Mouse (Mus musculus) lung, embryonic 15.5 days (tissue): ENCODE data around the gene Ntn1. TPM values are rescaled to one million over a fixed set of nuclear protein-coding genes. Genes with fewer than 3 reads are reported as not detected.

Source experiments
- ATAC-seq: fragments of 200-750 bp; cut with Nextera tagmentation; 2 replicates; pipeline ENCODE4 v1.8.0; 2017; ENCODE audit warnings: moderate number of reproducible peaks, borderline replicate concordance; ENCODE audit not compliant: low FRiP score, low TSS enrichment; ENCODE audit errors: extremely low read depth
- H3K27ac ChIP-seq: fragments of 300-500 bp; sonication (generic); 2 replicates; pipeline ENCODE4 v1.5.1; 2015; ENCODE audit warnings: moderate library complexity, mild to moderate bottlenecking, inconsistent platforms
- H3K27me3 ChIP-seq: fragments of 300-500 bp; sonication (generic); 2 replicates; pipeline ENCODE4 v1.6.1; 2015; ENCODE audit warnings: inconsistent platforms
- H3K36me3 ChIP-seq: fragments of 300-500 bp; sonication (generic); 2 replicates; pipeline ENCODE4 v1.6.1; 2015; ENCODE audit warnings: inconsistent platforms
- H3K4me1 ChIP-seq: fragments of 300-500 bp; sonication (generic); 2 replicates; pipeline ENCODE4 v1.6.1; 2015; ENCODE audit warnings: inconsistent platforms
- H3K4me2 ChIP-seq: fragments of 300-500 bp; sonication (generic); 2 replicates; pipeline ENCODE4 v1.6.1; 2015; ENCODE audit warnings: inconsistent platforms, mild to moderate bottlenecking, moderate library complexity
- H3K4me3 ChIP-seq: fragments of 300-500 bp; sonication (generic); 2 replicates; pipeline ENCODE4 v1.5.1; 2015; ENCODE audit warnings: mild to moderate bottlenecking, inconsistent platforms
- H3K9ac ChIP-seq: fragments of 300-500 bp; sonication (generic); 2 replicates; pipeline ENCODE4 v1.6.1; 2015; ENCODE audit warnings: inconsistent platforms
- H3K9me3 ChIP-seq: fragments of 300-500 bp; sonication (generic); 2 replicates; pipeline ENCODE4 v1.6.1; 2016; ENCODE audit warnings: inconsistent platforms
- WGBS: fragments of 180-500 bp; shearing (Covaris S2); methylation state at CpG from one replicate; pipeline ENCODE4 v1.1.7; 2015; 5-methylcytosine and 5-hydroxymethylcytosine counted together
- polyA plus RNA-seq: library from polyadenylated mRNA; unstranded; fragments of >200 nt; fragmentation: Nextera tagmentation; extraction: Ambion mirVana; gene quantifications from 2 replicates; pipeline ENCODE4 v1.2.1, GENCODE M21; 2015

Gene Ntn1
- polyA plus RNA-seq, 1 experiment from 2014 or later, result 4.0 TPM

- no peak overlapping the region for H3K27ac ChIP-seq
- peaks cover 22% of the 10 kb centered on the region for H3K4me1 ChIP-seq
- 52% methylated on average over 10 of the region's 10 CpGs for WGBS
- H3K4me2 ChIP-seq, result no peak overlapping the region
- no peaks in the 10 kb centered on the region for H3K9me3 ChIP-seq
- H3K27me3 ChIP-seq, result no peaks in the 10 kb centered on the region
- H3K9ac ChIP-seq, result no peak overlapping the region
- ATAC-seq, result peak; percentile 19; the same call in 1 of the 2 replicates
- no peaks in the 10 kb centered on the region for H3K36me3 ChIP-seq
- H3K4me3 ChIP-seq, result no peak overlapping the region
Measured at GRCm38 (mm10) chr11:68274331-68274811, 126.3 kb downstream of the Ntn1 start.

GRCm38 (mm10) chr11:68273855-68274254, 126.8 kb downstream of the Ntn1 start:
- no peak overlapping the region for H3K27ac ChIP-seq
- ATAC-seq, result no peak
- no peak overlapping the region for H3K4me2 ChIP-seq
- H3K4me3 ChIP-seq, result no peak overlapping the region
- H3K9me3 ChIP-seq, result no peaks in the 10 kb centered on the region
- 86% methylated on average over 12 of the region's 12 CpGs for WGBS
- peaks cover 17% of the 10 kb centered on the region for H3K4me1 ChIP-seq
- no peaks in the 10 kb centered on the region for H3K27me3 ChIP-seq
- H3K9ac ChIP-seq, result no peak overlapping the region
- no peaks in the 10 kb centered on the region for H3K36me3 ChIP-seq

DNA sequence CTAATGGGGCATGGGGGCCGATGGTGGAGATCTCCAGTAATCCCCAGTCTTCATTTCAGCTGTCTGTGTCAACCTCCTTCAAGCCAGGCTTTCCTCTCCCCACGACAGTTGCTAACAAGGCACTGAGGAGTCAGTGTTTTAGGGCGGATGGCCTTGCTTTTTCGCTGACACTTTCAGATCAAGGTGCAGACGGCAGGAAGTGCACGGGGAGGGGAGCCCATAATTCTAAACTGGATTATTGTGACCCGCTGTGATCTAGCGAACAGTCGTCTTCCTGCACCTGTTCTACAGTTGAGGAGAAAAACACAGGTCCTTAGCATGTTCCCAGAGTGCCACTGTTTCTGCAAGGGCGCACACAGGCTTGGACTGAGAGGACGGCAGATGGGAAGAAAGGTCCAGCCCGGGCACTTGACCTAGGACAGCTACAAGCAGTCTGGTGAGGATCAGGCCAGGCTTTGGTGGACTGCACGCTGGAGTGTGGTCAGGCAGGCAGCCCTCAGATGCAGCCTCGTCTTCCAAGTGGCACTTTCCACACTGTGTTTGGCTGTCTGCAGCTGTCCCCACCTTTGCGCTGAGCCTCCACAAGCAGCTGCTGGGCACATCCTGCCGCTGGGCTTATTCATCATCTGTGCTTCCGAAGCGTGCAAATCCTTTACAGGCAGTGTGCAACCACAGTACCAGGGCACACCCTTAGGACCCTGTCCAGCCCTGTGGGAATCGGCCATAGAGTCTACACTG, 129.7 kb downstream of the Ntn1 start:
- no peak overlapping the region for H3K4me3 ChIP-seq
- H3K4me1 ChIP-seq, result peaks cover 9% of the 10 kb centered on the region
- H3K4me2 ChIP-seq, result no peak overlapping the region
- no peak overlapping the region for H3K27ac ChIP-seq
- H3K9ac ChIP-seq, result no peak overlapping the region
- no peaks in the 10 kb centered on the region for H3K9me3 ChIP-seq
- 67% methylated on average over 19 of the region's 19 CpGs for WGBS
- ATAC-seq, result no peak
- H3K27me3 ChIP-seq, result no peaks in the 10 kb centered on the region
- H3K36me3 ChIP-seq, result no peaks in the 10 kb centered on the region

GRCm38 (mm10) chr11:68264276-68264675, 136.3 kb downstream of the Ntn1 start:
- Histone ChIP-seq H3K9me3 (no peaks in the 10 kb centered on the region), H3K36me3 (no peaks in the 10 kb centered on the region), H3K4me1 (peaks cover 8% of the 10 kb centered on the region; the same call in 1 of the 2 replicates), H3K4me3 (no peak overlapping the region), H3K4me2 (no peak overlapping the region), H3K9ac (no peak overlapping the region), H3K27ac (no peak overlapping the region), H3K27me3 (no peaks in the 10 kb centered on the region)
- WGBS, result 75% methylated on average over 5 of the region's 5 CpGs
- no peak for ATAC-seq

GRCm38 (mm10) chr11:68263100-68263499, 137.5 kb downstream of the Ntn1 start:
- WGBS, result 92% methylated on average over 5 of the region's 5 CpGs
- no peaks in the 10 kb centered on the region for H3K9me3 ChIP-seq
- H3K4me2 ChIP-seq, result no peak overlapping the region
- peaks cover 8% of the 10 kb centered on the region; the same call in 1 of the 2 replicates for H3K4me1 ChIP-seq
- no peaks in the 10 kb centered on the region for H3K36me3 ChIP-seq
- H3K9ac ChIP-seq, result no peak overlapping the region
- no peak for ATAC-seq
- no peak overlapping the region for H3K4me3 ChIP-seq
- no peaks in the 10 kb centered on the region for H3K27me3 ChIP-seq
- no peak overlapping the region for H3K27ac ChIP-seq

DNA sequence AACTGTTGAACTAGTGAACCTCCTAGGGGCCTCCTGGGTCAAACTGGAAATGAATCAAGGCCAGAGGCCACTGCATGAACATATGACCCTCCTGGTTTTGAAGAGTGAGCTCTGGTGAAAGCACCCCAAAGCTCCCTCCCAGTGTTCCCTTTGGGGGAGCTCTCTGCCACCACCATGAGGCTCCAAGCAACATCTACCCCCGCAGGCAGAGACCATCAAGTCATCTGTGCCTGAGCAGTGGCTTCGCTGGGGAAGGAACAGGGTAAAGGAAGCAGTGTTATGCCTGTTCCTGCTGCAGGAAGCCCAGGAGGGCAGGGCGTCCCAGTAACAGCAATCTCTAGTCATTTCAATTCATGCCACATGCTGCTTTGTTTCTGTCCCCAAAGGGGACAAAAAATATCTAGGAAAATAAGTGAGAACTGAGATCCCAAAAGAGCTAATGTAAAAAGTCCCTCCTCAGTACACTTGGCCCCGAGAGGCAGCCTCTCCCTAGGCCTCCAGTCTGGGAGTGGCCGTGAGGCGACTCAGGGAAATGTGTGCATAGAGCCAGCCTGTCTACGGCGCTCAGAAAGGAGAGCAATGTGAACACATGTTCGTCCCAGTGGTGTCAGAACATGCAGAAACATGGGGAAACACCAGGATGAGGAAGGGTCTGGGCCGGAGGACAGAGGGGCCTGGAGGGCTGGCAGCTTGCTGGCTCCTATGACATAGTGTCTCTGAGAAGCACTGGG, 139.3 kb downstream of the Ntn1 start:
- H3K9ac ChIP-seq, result no peak overlapping the region
- H3K4me1 ChIP-seq, result peaks cover 14% of the 10 kb centered on the region; the same call in 1 of the 2 replicates
- no peak overlapping the region for H3K4me2 ChIP-seq
- ATAC-seq, result no peak
- H3K27me3 ChIP-seq, result no peaks in the 10 kb centered on the region
- no peak overlapping the region for H3K27ac ChIP-seq
- WGBS, result 57% methylated on average over 10 of the region's 10 CpGs
- H3K36me3 ChIP-seq, result no peaks in the 10 kb centered on the region
- H3K9me3 ChIP-seq, result no peaks in the 10 kb centered on the region
- H3K4me3 ChIP-seq, result no peak overlapping the region

GRCm38 (mm10) chr11:68260399-68260798, 140.2 kb downstream of the Ntn1 start:
- Histone ChIP-seq H3K4me3 (no peak overlapping the region), H3K4me2 (no peak overlapping the region), H3K27me3 (no peaks in the 10 kb centered on the region), H3K36me3 (no peaks in the 10 kb centered on the region), H3K27ac (no peak overlapping the region), H3K9me3 (no peaks in the 10 kb centered on the region), H3K9ac (no peak overlapping the region), H3K4me1 (peaks cover 14% of the 10 kb centered on the region; the same call in 1 of the 2 replicates)
- ATAC-seq, result no peak
- WGBS, result 98% methylated on average over 6 of the region's 6 CpGs

GRCm38 (mm10) chr11:68258498-68258897, 142.1 kb downstream of the Ntn1 start:
- Histone ChIP-seq H3K27me3 (no peaks in the 10 kb centered on the region), H3K27ac (no peak overlapping the region), H3K4me1 (peaks cover 21% of the 10 kb centered on the region; the same call in 1 of the 2 replicates), H3K4me3 (no peak overlapping the region), H3K9me3 (no peaks in the 10 kb centered on the region), H3K4me2 (no peak overlapping the region), H3K36me3 (no peaks in the 10 kb centered on the region), H3K9ac (no peak overlapping the region)
- no peak for ATAC-seq
- WGBS, result 64% methylated on average over 4 of the region's 4 CpGs

- WGBS, result 69% methylated on average over 7 of the region's 7 CpGs
- no peaks in the 10 kb centered on the region for H3K9me3 ChIP-seq
- peaks cover 14% of the 10 kb centered on the region; the same call in 1 of the 2 replicates for H3K4me1 ChIP-seq
- H3K4me2 ChIP-seq, result no peak overlapping the region
- ATAC-seq, result no peak
- no peak overlapping the region for H3K9ac ChIP-seq
- H3K36me3 ChIP-seq, result no peaks in the 10 kb centered on the region
- no peak overlapping the region for H3K4me3 ChIP-seq
- H3K27ac ChIP-seq, result no peak overlapping the region
- no peaks in the 10 kb centered on the region for H3K27me3 ChIP-seq
Measured at GRCm38 (mm10) chr11:68253531-68253930, 147.1 kb downstream of the Ntn1 start.

- H3K4me1 ChIP-seq, result 0 out of 2 replicates have a peak, but pooled peaks cover 8% of the 10 kb centered on the region
Measured at GRCm38 (mm10) chr11:68250106-68250505, 150.5 kb downstream of the Ntn1 start.

DNA sequence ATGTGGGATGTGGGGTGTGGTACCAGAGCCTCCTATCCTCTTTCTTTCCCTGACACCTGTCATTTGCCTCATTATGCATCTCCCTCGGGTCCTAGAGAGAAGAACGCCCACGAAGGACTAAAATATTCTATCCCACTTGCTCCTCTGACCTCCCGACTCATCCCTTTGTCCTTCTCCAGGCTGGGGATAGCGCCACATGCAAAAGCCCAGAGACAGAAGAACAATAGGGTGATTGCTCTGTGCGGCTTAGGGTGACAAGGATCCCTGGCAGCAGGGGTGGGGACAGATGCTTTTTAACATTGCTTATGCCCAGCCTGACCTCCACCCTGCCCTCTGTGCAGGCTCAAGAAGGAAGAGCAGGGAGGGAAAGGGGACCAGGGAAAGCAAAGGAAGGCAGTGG, 152.7 kb downstream of the Ntn1 start:
- Histone ChIP-seq H3K4me2 (no peak overlapping the region), H3K4me3 (no peak overlapping the region), H3K9me3 (no peaks in the 10 kb centered on the region; the same call in 1 of the 2 replicates), H3K36me3 (no peaks in the 10 kb centered on the region), H3K27ac (no peak overlapping the region), H3K4me1 (no peaks in the 10 kb centered on the region), H3K9ac (no peak overlapping the region), H3K27me3 (no peaks in the 10 kb centered on the region)
- WGBS, result 53% methylated on average over 6 of the region's 6 CpGs
- no peak for ATAC-seq

More at GRCm38 (mm10) chr11:68250106-68250505, 150.5 kb downstream of the Ntn1 start:
- Histone ChIP-seq H3K4me2 (no peak overlapping the region), H3K9ac (no peak overlapping the region), H3K36me3 (no peaks in the 10 kb centered on the region), H3K27ac (no peak overlapping the region), H3K9me3 (no peaks in the 10 kb centered on the region), H3K27me3 (no peaks in the 10 kb centered on the region), H3K4me3 (no peak overlapping the region)
- ATAC-seq, result no peak
- 71% methylated on average over 6 of the region's 6 CpGs for WGBS

- no peak overlapping the region for H3K4me3 ChIP-seq
- ATAC-seq, result no peak
- H3K27me3 ChIP-seq, result no peaks in the 10 kb centered on the region
- no peaks in the 10 kb centered on the region for H3K4me1 ChIP-seq
- H3K27ac ChIP-seq, result no peak overlapping the region
- no peaks in the 10 kb centered on the region for H3K36me3 ChIP-seq
- no peaks in the 10 kb centered on the region; the same call in 1 of the 2 replicates for H3K9me3 ChIP-seq
- H3K9ac ChIP-seq, result no peak overlapping the region
- no peak overlapping the region for H3K4me2 ChIP-seq
- 89% methylated on average over 5 of the region's 5 CpGs for WGBS
Measured at GRCm38 (mm10) chr11:68244992-68245261, 155.7 kb downstream of the Ntn1 start.
